Mouse (Mus musculus): ENCODE data around the gene Lman1l. TPM values are rescaled to one million over a fixed set of nuclear protein-coding genes. Genes with fewer than 3 reads are reported as not detected.

Gene Lman1l
- polyA plus RNA-seq, 1 experiment from 2014 or later = not detected

DNA sequence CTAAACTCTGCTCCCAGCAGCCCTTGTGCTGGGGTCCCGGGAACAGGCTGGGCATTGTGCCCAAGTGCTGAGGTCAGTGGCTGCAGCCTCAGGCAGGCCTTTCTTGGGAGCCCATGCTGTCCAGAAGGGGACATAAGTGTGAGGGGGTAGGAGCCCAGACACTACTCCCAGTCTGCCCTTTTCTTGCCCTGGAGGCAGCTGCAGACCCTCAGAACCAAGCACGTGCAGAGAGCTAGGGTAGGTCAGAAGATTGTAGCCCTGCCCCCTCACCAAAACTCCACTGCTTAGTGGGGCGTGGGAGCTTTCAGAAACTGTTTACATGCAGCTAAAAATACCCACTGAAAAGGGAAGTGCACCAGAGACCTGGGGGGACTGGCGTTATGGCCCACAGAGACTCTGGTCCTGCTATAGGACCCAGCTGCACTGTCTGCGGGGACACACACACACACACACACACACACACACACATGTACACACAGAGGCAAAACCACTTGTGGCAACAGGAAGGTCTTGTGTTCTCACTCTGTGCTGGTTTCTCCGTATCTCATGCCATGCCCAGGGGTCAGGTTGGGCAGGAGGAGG is 17.3 kb upstream of the Lman1l start:
- H3K9ac ChIP-seq = peak overlapping the region; percentile 34
- WGBS = 2% methylated on average over 6 of the region's 6 CpGs
- H3K4me1 ChIP-seq (replicated peaks) = peaks cover 80% of the 10 kb centered on the region
- no peaks in the 10 kb centered on the region for H3K27me3 ChIP-seq
- H3K4me2 ChIP-seq = peak overlapping the region; percentile 54
- ATAC-seq (replicated peaks; ENCODE audit: insufficient number of reproducible peaks, insufficient read depth, low FRiP score, low read depth) = peak; percentile 67
- peak overlapping the region; percentile 94 for H3K27ac ChIP-seq
- H3K36me3 ChIP-seq = no peaks in the 10 kb centered on the region
- H3K9me3 ChIP-seq (replicated peaks) = no peaks in the 10 kb centered on the region
- H3K4me3 ChIP-seq = peak overlapping the region; percentile 2

DNA sequence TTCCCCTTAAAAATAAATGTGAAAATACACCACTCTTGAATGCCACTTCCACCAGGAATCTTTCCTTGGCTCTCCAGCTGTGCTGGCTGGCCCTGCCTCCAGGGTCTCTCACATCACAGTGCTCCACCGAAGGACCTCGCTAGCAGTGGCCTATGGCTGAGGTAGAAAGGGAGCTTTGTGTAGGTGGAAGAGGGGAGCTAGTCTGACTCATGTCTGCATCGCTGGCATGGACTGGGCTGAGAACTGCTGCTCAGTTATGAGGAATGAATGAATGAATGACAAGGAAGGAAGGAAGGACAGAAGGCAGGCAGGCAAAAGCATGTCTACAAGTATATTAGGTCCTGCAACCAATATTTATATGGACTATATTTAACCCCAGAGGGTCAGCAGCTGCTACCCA is 16.7 kb upstream of the Lman1l start:
- WGBS = 31% methylated on average over 3 of the region's 3 CpGs
- Histone ChIP-seq H3K4me1 (replicated peaks) (peaks cover 76% of the 10 kb centered on the region), H3K27ac (peak overlapping the region; percentile 94), H3K9me3 (replicated peaks) (no peaks in the 10 kb centered on the region), H3K36me3 (no peaks in the 10 kb centered on the region), H3K27me3 (no peaks in the 10 kb centered on the region), H3K9ac (peak overlapping the region; percentile 34; the same call in 1 of the 2 replicates), H3K4me2 (peak overlapping the region; percentile 54), H3K4me3 (peak overlapping the region; percentile 2)
- ATAC-seq (replicated peaks; ENCODE audit: insufficient number of reproducible peaks, insufficient read depth, low FRiP score, low read depth) = peak; percentile 0; the same call in 1 of the 2 replicates

DNA sequence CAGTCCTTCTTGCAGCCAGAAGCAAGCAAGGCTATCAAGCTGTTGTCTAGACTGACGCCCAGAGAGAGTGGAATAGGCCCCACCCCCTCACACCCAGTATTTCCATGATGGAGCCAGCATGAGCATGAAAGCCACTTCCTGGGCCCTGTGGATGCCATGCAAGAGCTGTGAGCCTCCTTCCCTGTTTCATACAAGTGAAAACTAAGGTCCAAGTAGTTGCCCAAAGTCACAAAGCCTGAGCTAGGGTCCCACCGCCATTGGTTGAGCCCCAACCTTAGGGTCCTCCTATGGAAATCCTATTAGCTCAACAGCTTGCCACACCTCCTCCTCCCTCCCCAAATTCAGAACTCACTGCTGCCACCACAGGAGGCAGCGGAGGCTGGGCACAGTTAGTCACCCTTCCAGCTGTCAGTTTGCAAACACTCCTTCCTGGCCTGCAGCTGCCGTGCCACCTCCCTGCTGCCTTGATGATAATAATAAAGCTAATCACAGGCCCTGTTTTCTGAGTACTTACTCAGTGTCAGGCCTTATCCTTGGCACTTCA is 13.0 kb upstream of the Lman1l start:
- ATAC-seq (replicated peaks; ENCODE audit: insufficient number of reproducible peaks, insufficient read depth, low FRiP score, low read depth) = no peak
- no peaks in the 10 kb centered on the region for H3K9me3 ChIP-seq (replicated peaks)
- peaks cover 43% of the 10 kb centered on the region for H3K4me1 ChIP-seq (replicated peaks)
- H3K4me2 ChIP-seq = no peak overlapping the region
- no peak overlapping the region for H3K4me3 ChIP-seq
- 25% methylated on average over 4 of the region's 4 CpGs for WGBS
- no peak overlapping the region for H3K9ac ChIP-seq
- no peak overlapping the region for H3K27ac ChIP-seq
- no peaks in the 10 kb centered on the region for H3K27me3 ChIP-seq
- peaks cover 26% of the 10 kb centered on the region for H3K36me3 ChIP-seq

DNA sequence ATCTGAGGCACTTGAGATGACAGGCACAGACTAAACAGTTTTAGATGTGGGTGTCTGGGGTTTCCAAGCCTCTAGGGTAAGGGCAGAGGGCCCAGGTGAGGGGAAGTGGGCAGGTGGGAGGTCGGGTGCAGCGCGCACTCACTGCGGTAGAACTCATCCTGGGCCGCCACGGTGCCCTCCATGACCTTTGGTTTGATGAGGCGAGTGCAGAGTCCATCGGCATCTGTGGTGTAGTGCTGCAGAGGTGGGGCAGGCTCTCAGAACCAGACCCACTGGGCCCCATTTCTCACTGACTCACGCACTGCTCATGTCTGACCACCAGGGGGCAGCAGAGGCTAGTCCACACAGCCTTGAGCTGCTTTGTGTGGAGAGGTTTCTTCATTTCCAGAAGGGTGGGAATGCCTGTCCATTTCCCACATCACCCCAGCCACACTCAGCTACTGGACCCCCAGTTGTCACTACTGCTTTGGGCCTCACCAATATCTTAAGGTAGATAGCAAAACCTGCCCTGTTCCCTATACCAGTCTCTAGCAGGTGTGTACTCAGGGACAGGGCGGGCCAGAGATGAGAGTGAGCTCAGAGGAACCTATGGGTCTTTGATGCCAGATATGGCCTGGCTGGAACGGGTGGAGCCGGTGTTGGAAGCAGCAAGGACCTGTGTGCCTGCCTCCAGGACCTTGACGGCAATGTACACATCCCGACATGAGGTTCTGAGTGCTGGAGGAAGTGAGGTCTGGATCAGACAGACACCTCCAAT is 8.7 kb upstream of the Lman1l start:
- Histone ChIP-seq H3K9ac (no peak overlapping the region), H3K4me3 (no peak overlapping the region), H3K4me2 (no peak overlapping the region), H3K27ac (no peak overlapping the region), H3K27me3 (no peaks in the 10 kb centered on the region), H3K36me3 (peaks cover 60% of the 10 kb centered on the region), H3K9me3 (replicated peaks) (no peaks in the 10 kb centered on the region), H3K4me1 (replicated peaks) (peaks cover 17% of the 10 kb centered on the region)
- 63% methylated on average over 14 of the region's 14 CpGs for WGBS
- ATAC-seq (replicated peaks; ENCODE audit: insufficient number of reproducible peaks, insufficient read depth, low FRiP score, low read depth) = peak; percentile 53; the same call in 1 of the 2 replicates

DNA sequence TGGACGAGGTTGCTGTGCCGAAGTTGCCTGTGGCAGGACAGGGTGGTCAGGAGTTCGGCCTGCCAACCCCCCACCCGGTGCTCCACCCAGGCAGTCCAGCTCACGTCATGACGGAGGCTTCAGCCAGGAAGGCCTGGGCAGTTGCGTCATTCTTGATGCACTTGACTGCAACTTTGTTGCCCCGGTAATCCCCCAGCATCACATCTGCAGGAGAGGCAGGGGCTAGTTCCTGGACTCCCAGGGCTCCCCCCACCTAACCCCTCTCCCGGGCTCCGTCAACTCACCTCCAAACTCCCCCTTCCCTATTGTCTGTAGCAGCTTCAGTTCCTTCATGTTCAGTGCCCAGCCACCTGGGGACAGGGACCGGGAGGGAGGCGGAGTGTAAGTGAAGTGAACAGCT is 8.1 kb upstream of the Lman1l start:
- Histone ChIP-seq H3K27me3 (no peaks in the 10 kb centered on the region), H3K27ac (no peak overlapping the region), H3K36me3 (peaks cover 60% of the 10 kb centered on the region), H3K9me3 (replicated peaks) (no peaks in the 10 kb centered on the region), H3K4me2 (no peak overlapping the region), H3K9ac (no peak overlapping the region), H3K4me3 (no peak overlapping the region), H3K4me1 (replicated peaks) (peaks cover 11% of the 10 kb centered on the region)
- 87% methylated on average over 12 of the region's 12 CpGs for WGBS
- ATAC-seq (replicated peaks; ENCODE audit: insufficient number of reproducible peaks, insufficient read depth, low FRiP score, low read depth) = no peak

DNA sequence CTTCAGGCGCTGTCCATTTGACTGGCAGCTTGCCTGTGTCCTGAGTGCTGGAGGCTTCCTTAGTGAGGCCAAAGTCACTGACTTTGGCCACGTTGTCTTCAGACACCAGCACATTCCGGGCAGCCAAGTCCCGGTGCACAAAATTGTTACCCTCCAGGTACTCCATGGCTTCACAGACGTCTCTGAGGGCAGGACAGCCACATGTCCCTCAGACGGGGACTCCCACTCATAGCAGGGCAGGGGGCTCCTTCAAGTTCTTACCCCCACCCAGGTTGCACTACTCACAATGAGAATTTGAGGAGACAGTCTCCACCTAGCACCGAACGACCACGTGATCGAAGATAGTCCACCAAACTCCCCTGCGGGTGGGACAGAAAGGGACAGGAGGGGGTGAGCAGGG is 7.3 kb upstream of the Lman1l start:
- no peak overlapping the region for H3K27ac ChIP-seq
- ATAC-seq (replicated peaks; ENCODE audit: insufficient number of reproducible peaks, insufficient read depth, low FRiP score, low read depth) = no peak
- WGBS = 91% methylated on average over 11 of the region's 11 CpGs
- peaks cover 60% of the 10 kb centered on the region for H3K36me3 ChIP-seq
- no peaks in the 10 kb centered on the region for H3K9me3 ChIP-seq (replicated peaks)
- no peak overlapping the region for H3K9ac ChIP-seq
- H3K4me1 ChIP-seq (replicated peaks) = 0 out of 2 replicates have a peak, but pooled peaks cover 3% of the 10 kb centered on the region
- H3K27me3 ChIP-seq = no peaks in the 10 kb centered on the region
- H3K4me3 ChIP-seq = no peak overlapping the region
- H3K4me2 ChIP-seq = no peak overlapping the region

DNA sequence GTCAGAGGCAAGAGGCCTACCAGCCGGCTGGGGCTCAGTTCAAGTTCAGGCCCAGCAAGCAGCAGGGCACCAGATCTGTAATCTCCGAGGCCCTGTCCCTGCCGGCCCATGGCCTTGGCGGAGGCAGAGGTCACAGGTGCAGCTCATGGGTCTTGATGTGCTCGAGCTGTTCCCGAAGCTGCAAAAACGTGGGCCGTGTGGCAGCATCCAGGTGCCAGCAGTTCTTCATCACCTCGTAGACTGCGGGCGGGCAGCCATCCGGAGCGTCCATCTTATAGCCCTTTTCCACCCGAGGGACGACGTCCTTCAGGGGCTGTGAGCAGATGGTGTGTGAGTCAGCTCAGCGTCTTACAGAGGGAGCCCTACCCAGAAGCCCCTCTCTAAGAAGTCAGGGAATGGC is 6.6 kb upstream of the Lman1l start:
- Histone ChIP-seq H3K9ac (no peak overlapping the region), H3K9me3 (replicated peaks) (no peaks in the 10 kb centered on the region), H3K4me2 (no peak overlapping the region), H3K27me3 (no peaks in the 10 kb centered on the region), H3K36me3 (peaks cover 60% of the 10 kb centered on the region), H3K4me1 (replicated peaks) (0 out of 2 replicates have a peak, but pooled peaks cover 3% of the 10 kb centered on the region), H3K27ac (no peak overlapping the region), H3K4me3 (no peak overlapping the region)
- no peak for ATAC-seq (replicated peaks; ENCODE audit: insufficient number of reproducible peaks, insufficient read depth, low FRiP score, low read depth)
- WGBS = 87% methylated on average over 17 of the region's 17 CpGs

DNA sequence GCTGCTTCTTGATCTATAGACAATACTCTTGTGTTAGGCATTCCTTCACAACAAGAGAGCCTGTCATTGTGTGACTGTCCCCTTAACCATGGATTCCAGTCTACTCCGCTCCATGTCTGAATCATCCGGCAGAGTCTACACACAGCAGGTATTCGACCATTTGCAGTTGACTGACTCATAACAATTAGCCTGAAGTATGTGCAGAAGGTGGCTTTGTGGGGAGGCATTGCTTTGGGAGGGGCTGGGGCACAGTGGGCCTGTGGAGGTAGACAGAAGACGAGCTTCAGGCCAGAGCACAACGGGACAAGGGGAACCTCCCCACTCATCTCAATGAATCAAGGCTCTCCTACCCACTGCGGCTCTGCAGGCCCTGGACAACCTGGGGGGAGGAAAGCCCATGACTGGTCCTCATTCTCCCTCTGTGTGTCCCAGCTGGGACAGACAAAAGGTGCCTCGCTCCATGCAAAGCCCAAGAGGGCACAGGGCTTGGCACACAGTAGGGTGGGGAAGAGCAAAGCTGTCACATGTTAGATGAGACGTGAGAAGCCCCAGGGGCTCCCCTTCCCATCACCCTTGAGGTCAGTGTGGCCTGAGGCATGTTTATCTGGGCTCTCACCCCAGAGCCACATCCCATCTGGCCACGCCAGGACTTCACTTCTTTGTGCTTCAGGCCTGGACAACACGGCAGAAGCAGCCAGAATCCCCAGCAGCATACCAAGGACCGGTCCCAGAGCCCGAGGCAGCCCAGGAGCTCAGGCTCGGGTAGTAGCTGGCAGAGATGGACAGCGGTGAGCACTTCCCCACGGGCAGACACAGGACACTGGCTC is 5.3 kb upstream of the Lman1l start:
- peaks cover 55% of the 10 kb centered on the region for H3K36me3 ChIP-seq

DNA sequence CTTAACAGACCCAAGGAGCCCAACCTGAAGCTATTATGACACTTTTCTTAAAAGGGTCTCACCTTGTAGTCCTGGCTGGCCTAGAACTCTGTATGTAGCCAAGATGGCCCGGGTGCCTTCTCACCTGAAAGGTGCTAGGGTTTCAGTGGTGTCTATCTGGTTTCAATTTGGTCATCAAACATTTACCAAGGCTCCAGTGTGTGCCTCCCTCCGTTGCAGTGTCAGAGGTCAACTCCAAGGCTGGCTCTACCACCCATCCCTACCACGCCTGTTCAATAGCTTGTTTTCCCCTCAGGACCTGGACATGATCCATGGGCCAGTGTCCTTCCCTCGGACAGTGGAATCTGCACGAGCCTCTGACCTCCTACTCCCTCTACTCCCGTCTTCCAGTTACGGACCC is 3.7 kb upstream of the Lman1l start:
- Histone ChIP-seq H3K4me2 (no peak overlapping the region), H3K4me1 (replicated peaks) (no peaks in the 10 kb centered on the region), H3K36me3 (peaks cover 40% of the 10 kb centered on the region), H3K27me3 (no peaks in the 10 kb centered on the region), H3K4me3 (no peak overlapping the region), H3K27ac (no peak overlapping the region), H3K9me3 (replicated peaks) (no peaks in the 10 kb centered on the region), H3K9ac (no peak overlapping the region)
- no peak for ATAC-seq (replicated peaks; ENCODE audit: insufficient number of reproducible peaks, insufficient read depth, low FRiP score, low read depth)
- 82% methylated on average over 7 of the region's 7 CpGs for WGBS

More for the DNA sequence above, 5.3 kb upstream of the Lman1l start:
- Histone ChIP-seq H3K27me3 (no peaks in the 10 kb centered on the region), H3K9me3 (replicated peaks) (no peaks in the 10 kb centered on the region), H3K4me1 (replicated peaks) (0 out of 2 replicates have a peak, but pooled peaks cover 3% of the 10 kb centered on the region), H3K4me2 (no peak overlapping the region), H3K27ac (no peak overlapping the region), H3K4me3 (no peak overlapping the region), H3K9ac (no peak overlapping the region)
- ATAC-seq (replicated peaks; ENCODE audit: insufficient number of reproducible peaks, insufficient read depth, low FRiP score, low read depth) = no peak
- 83% methylated on average over 15 of the region's 15 CpGs for WGBS

DNA sequence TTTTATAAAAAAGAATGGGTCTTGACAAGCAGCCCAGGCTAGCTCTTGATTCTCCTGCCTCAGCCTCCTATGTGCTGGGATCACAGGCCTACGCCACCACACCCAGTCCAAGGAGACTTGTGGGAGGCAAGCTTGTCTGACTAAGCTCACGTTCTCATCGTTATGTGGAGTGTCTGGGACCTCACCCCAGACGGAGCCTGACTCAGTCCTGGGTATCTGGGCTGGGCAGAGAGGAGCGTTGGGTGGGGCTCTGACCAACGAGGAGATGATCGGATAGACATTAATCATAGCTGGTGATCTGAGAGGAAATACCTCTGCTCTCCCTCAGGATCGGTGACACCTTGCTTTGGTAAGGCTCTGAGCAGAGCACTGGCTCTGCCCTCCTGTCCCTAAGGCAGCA is 1.7 kb downstream of the Lman1l start:
- Histone ChIP-seq H3K4me3 (no peak overlapping the region), H3K27ac (no peak overlapping the region), H3K27me3 (no peaks in the 10 kb centered on the region), H3K4me1 (replicated peaks) (peaks cover 6% of the 10 kb centered on the region; the same call in 1 of the 2 replicates), H3K9ac (no peak overlapping the region), H3K9me3 (replicated peaks) (no peaks in the 10 kb centered on the region), H3K36me3 (no peaks in the 10 kb centered on the region), H3K4me2 (no peak overlapping the region)
- ATAC-seq (replicated peaks; ENCODE audit: insufficient number of reproducible peaks, insufficient read depth, low FRiP score, low read depth) = no peak
- 63% methylated on average over 8 of the region's 8 CpGs for WGBS

DNA sequence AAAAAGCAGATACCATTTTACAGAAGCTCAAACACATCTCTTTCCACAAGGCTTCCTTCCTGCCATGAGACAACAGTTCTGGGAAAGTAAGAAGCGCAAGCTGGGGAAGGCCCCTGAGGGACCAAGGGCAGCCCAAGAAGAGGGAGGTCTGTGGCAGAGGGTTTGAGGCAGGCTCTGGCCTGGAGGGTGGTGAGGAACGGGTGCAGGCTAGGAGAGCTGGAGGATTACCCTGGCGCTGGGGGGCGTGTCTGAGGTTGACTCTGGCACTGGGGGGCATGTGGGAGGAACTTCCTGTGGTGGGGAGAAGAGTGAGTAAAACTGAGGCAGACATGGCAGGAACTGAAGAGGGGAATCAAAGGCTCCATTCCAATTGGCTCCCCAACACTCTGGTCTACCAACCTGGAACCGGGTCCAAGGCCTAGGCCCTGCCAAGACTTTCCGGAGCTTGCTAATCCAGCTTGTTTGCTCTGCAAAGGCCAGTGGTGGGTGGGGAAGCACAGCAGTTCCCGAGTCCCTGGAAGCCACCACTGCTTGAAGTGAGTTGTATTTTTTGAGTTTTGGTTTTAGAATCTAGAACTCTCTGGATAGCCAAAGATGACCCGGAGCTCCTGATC is 2.9 kb downstream of the Lman1l start:
- no peaks in the 10 kb centered on the region for H3K27me3 ChIP-seq
- H3K4me3 ChIP-seq = no peak overlapping the region
- no peak for ATAC-seq (replicated peaks; ENCODE audit: insufficient number of reproducible peaks, insufficient read depth, low FRiP score, low read depth)
- no peak overlapping the region for H3K9ac ChIP-seq
- no peak overlapping the region for H3K4me2 ChIP-seq
- WGBS = 74% methylated on average over 8 of the region's 8 CpGs
- H3K4me1 ChIP-seq (replicated peaks) = peaks cover 6% of the 10 kb centered on the region; the same call in 1 of the 2 replicates
- no peaks in the 10 kb centered on the region for H3K36me3 ChIP-seq
- H3K9me3 ChIP-seq (replicated peaks) = no peaks in the 10 kb centered on the region
- no peak overlapping the region for H3K27ac ChIP-seq

All from heart, embryonic 15.5 days (tissue).